26 mouse cellular contexts compared by ENCODE assay signal in the genomic region with DNA sequence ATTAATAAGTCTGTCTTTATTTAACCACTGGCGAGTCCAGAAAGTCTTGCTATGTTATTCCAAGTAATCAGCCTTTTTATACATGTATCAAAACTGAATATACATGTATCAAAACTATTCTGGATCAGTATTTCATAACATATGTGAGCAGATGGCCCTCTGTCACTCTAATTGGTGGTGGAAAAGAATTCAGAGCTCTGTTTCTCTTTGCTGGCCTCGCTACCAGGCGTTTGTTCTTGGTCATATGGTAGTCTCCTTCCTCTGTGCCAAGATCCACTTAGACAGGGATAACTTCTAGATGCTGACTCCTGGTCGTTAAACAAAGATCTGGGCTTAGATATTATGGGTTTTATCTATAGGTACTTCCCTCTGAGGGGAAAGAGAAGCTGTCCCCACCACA. TPM values are rescaled to one million over a fixed set of nuclear protein-coding genes. Genes with fewer than 3 reads are reported as not detected.
"Had no signal": no experiment of that assay in that cellular context is flagged by ENCODE, and none has a peak within 500 bp of the region (broad histone marks: within the 10 kb centered on the region; RNA-seq: fewer than 3 reads in every experiment).

No protein-coding gene starts in this region.

- H3K4me1 ChIP-seq: limb, embryonic 10.5 days; limb, embryonic 13.5 days; liver, embryonic 12.5 days; liver, embryonic 15.5 days had no signal

- ATAC-seq: liver, embryonic 12.5 days had no signal

- H3K27ac ChIP-seq: kidney, postnatal 0 days; limb, embryonic 10.5 days; limb, embryonic 13.5 days; liver, embryonic 12.5 days; liver, embryonic 15.5 days had no signal

- H3K9me3 ChIP-seq: limb, embryonic 10.5 days; limb, embryonic 13.5 days; liver, embryonic 12.5 days; liver, embryonic 15.5 days had no signal

- H3K9ac ChIP-seq: limb, embryonic 13.5 days; liver, embryonic 12.5 days; liver, embryonic 15.5 days had no signal

- H3K36me3 ChIP-seq: limb, embryonic 10.5 days; limb, embryonic 13.5 days; liver, embryonic 12.5 days; liver, embryonic 15.5 days had no signal

- H3K4me3 ChIP-seq: limb, embryonic 10.5 days; limb, embryonic 13.5 days; liver, embryonic 12.5 days; liver, embryonic 15.5 days had no signal

- H3K4me2 ChIP-seq: limb, embryonic 13.5 days; liver, embryonic 12.5 days; liver, embryonic 15.5 days; midbrain, embryonic 11.5 days had no signal

- H3K27me3 ChIP-seq: limb, embryonic 13.5 days; liver, embryonic 12.5 days; liver, embryonic 15.5 days had no signal

- DNase-seq: kidney, postnatal 25 days; liver; lung, adult 18-20 months; lung, postnatal 14 days; lung, postnatal 4 days; midbrain, embryonic 14.5 days; thymus, adult 18-20 months; thymus, postnatal 36 days had no signal

RNA-seq across cellular contexts. Expression of a gene that starts 32.7 kb away (rescaled TPM):
- total RNA-seq: layer of hippocampus, postnatal 14 days; left cerebral cortex, adult 18-20 months; left cerebral cortex, postnatal 25 days; megakaryocyte progenitor cell, adult 5-6 weeks; megakaryocyte-erythroid progenitor cell, adult 5-6 weeks; midbrain, postnatal 0 days had no signal
- polyA plus RNA-seq: kidney, embryonic 14.5 days; limb, embryonic 10.5 days; limb, embryonic 13.5 days; lung, embryonic 16.5 days; midbrain, embryonic 11.5 days; midbrain, embryonic 14.5 days; midbrain, postnatal 0 days; neural tube, embryonic 11.5 days; neural tube, embryonic 14.5 days; spleen, adult 2 months; testis, adult 2 months had no signal
